Mouse (Mus musculus): ENCODE results near the gene Dkk2. TPM values are rescaled to one million over a fixed set of nuclear protein-coding genes. Genes with fewer than 3 reads are reported as not detected.

Gene Dkk2
- polyA plus RNA-seq, 1 experiment: 1.1 TPM

DNA sequence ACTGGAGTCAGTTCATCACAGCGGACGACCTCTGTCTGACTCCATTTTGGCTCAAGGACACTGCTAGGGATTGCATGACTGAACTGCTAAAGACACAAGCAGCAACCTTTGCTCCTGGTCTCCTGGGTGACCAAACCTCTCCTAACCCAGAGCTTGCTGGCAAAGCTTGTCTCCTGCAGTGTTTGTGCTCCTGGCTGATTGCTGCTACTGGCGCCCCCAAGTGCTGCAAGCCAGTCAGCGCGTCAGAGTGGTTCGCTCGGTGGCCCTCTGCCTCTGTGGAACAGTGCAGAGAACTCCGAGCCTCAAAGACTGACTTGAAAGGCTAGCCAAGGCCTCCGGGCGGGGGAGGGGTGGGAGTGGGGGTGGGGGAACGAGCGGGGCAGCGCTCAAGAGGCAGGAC, 1.1 kb upstream of the Dkk2 start:
- Histone ChIP-seq H3K4me1 (ENCODE audit: control insufficient read depth, insufficient read depth, low read length) (peaks cover 6% of the 10 kb centered on the region), H3K4me3 (replicated peaks; ENCODE audit: extremely low read depth, low read depth, low read length) (no peak overlapping the region)
- DNase-seq: peak; percentile 19
- WGBS: 8% methylated on average over 13 of the region's 13 CpGs
- peak; percentile 21; the same call in 1 of the 2 replicates for TF ChIP-seq CTCF (IDR thresholded peaks at IDR 0.05; ENCODE audit: insufficient read depth, low read length)
- no peak for TF ChIP-seq POLR2A (IDR thresholded peaks at IDR 0.05; ENCODE audit: borderline replicate concordance, extremely low read depth, low read depth, low read length)

- DNase-seq: no peak
- TF ChIP-seq POLR2A (IDR thresholded peaks at IDR 0.05; ENCODE audit: borderline replicate concordance, extremely low read depth, low read depth, low read length) (no peak), CTCF (IDR thresholded peaks at IDR 0.05; ENCODE audit: insufficient read depth, low read length) (no peak)
- WGBS: 4% methylated on average over 8 of the region's 8 CpGs
- Histone ChIP-seq H3K4me1 (ENCODE audit: control insufficient read depth, insufficient read depth, low read length) (peaks cover 6% of the 10 kb centered on the region), H3K4me3 (replicated peaks; ENCODE audit: extremely low read depth, low read depth, low read length) (no peak overlapping the region)
Observed at GRCm38 (mm10) chr3:132084680-132085079, 412 bp upstream of the Dkk2 start.

GRCm38 (mm10) chr3:132085823-132086350, 795 bp downstream of the Dkk2 start:
- no peak for TF ChIP-seq CTCF (IDR thresholded peaks at IDR 0.05; ENCODE audit: insufficient read depth, low read length)
- TF ChIP-seq POLR2A (IDR thresholded peaks at IDR 0.05; ENCODE audit: borderline replicate concordance, extremely low read depth, low read depth, low read length): no peak
- Histone ChIP-seq H3K4me1 (ENCODE audit: control insufficient read depth, insufficient read depth, low read length) (peaks cover 6% of the 10 kb centered on the region), H3K4me3 (replicated peaks; ENCODE audit: extremely low read depth, low read depth, low read length) (no peak overlapping the region)
- 2% methylated on average over 23 of the region's 23 CpGs for WGBS
- no peak for DNase-seq

DNA sequence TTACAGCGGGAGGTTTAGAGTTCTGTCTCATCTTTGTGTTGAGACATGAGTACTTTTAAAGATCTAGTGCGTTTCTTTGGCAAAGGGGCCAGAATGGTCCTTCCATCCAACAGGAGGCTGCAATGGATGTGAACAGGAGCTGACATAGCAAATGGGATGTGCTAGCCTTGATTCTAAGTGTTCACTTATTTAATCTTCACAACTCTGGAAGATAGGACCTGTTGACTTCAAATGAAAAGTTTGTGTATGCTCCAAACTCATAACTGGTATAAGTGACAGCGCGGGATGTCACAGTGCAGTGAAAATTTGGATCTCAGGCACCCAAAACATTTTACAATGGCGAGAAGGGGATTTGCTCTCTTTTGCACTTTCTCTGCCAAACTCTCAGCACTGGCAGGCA, 1.4 kb downstream of the Dkk2 start:
- H3K4me3 ChIP-seq (replicated peaks; ENCODE audit: extremely low read depth, low read depth, low read length): no peak overlapping the region
- DNase-seq: no peak
- peaks cover 6% of the 10 kb centered on the region for H3K4me1 ChIP-seq (ENCODE audit: control insufficient read depth, insufficient read depth, low read length)
- 24% methylated on average over 5 of the region's 5 CpGs for WGBS
- no peak for TF ChIP-seq POLR2A (IDR thresholded peaks at IDR 0.05; ENCODE audit: borderline replicate concordance, extremely low read depth, low read depth, low read length)
- no peak for TF ChIP-seq CTCF (IDR thresholded peaks at IDR 0.05; ENCODE audit: insufficient read depth, low read length)

- H3K4me1 ChIP-seq (ENCODE audit: control insufficient read depth, insufficient read depth, low read length): peaks cover 6% of the 10 kb centered on the region
- WGBS: 1% methylated on average over 21 of the region's 21 CpGs
- TF ChIP-seq CTCF (IDR thresholded peaks at IDR 0.05; ENCODE audit: insufficient read depth, low read length) (no peak), POLR2A (IDR thresholded peaks at IDR 0.05; ENCODE audit: borderline replicate concordance, extremely low read depth, low read depth, low read length) (no peak)
- no peak overlapping the region for H3K4me3 ChIP-seq (replicated peaks; ENCODE audit: extremely low read depth, low read depth, low read length)
- DNase-seq: no peak
Observed at GRCm38 (mm10) chr3:132087011-132087486, 2.0 kb downstream of the Dkk2 start.

DNA sequence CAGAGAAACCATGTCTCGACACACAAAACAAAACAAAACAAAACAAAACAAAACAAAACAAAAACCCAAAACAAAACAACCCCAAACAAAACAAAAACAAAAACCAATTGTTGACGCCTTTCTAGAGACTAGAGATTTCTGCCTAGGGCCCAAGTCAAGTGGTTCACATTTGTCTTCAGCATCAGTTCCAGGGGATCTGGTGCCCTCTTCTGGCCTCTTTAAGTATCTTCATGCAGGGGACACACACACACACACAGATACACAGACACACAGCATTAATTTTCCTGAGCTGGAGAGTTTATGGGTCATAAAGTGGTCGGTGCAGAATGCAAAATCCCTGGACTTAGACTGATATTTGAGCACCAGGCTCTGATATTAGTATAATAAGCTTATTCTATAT, 7.9 kb downstream of the Dkk2 start:
- WGBS: 95% methylated on average over 3 of the region's 3 CpGs
- H3K4me1 ChIP-seq (ENCODE audit: control insufficient read depth, insufficient read depth, low read length): no peaks in the 10 kb centered on the region
- TF ChIP-seq CTCF (IDR thresholded peaks at IDR 0.05; ENCODE audit: insufficient read depth, low read length): no peak
- TF ChIP-seq POLR2A (IDR thresholded peaks at IDR 0.05; ENCODE audit: borderline replicate concordance, extremely low read depth, low read depth, low read length): no peak
- no peak for DNase-seq
- H3K4me3 ChIP-seq (replicated peaks; ENCODE audit: extremely low read depth, low read depth, low read length): no peak overlapping the region

DNA sequence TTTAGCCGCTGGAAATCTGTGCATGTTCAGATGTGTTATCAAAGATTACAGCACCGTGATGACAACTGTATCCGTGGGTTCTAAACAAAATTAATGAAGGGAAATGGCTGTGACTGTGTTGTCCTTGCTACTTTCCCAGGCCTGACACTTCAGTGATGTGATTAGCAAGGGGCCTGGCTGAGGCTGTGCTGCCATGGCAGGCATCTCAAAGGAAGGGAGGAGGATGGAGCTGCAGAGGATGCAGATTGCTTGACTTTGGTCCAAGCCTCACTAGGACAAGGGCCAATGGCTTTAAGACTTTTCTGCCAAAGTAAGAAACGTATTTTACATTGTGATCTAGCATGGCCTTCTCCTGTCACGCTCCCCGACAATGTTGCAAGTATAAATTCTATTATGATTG, 11.2 kb downstream of the Dkk2 start:
- TF ChIP-seq CTCF (IDR thresholded peaks at IDR 0.05; ENCODE audit: insufficient read depth, low read length) (no peak), POLR2A (IDR thresholded peaks at IDR 0.05; ENCODE audit: borderline replicate concordance, extremely low read depth, low read depth, low read length) (no peak)
- DNase-seq: no peak
- 42% methylated on average over 6 of the region's 6 CpGs for WGBS

DNA sequence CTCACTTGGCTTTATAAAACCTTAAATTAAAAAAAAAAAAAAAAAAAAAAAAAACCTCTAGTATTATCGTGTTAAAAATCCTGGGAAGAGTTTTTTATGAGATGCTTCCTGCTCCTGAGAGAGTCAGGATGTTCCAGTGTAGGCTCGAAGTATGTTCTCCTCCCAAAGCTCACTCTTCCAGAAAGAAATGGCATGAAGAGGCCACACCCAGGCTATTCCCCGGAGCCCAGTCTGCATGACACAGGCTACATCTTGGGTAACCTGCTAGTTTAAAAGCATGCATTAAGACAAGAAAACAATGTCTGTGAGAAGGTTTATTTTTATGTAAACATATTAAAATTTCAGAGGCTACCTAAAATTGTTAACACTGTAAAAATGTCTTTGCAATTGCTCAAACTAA, 15.7 kb downstream of the Dkk2 start:
- WGBS: 43% methylated on average over 3 of the region's 3 CpGs
- no peak for DNase-seq
- TF ChIP-seq POLR2A (IDR thresholded peaks at IDR 0.05; ENCODE audit: borderline replicate concordance, extremely low read depth, low read depth, low read length): no peak
- no peak for TF ChIP-seq CTCF (IDR thresholded peaks at IDR 0.05; ENCODE audit: insufficient read depth, low read length)
- Histone ChIP-seq H3K4me1 (ENCODE audit: control insufficient read depth, insufficient read depth, low read length) (peaks cover 9% of the 10 kb centered on the region), H3K4me3 (replicated peaks; ENCODE audit: extremely low read depth, low read depth, low read length) (no peak overlapping the region)

More for the DNA sequence above, 11.2 kb downstream of the Dkk2 start:
- H3K4me3 ChIP-seq (replicated peaks; ENCODE audit: extremely low read depth, low read depth, low read length): no peak overlapping the region
- no peaks in the 10 kb centered on the region for H3K4me1 ChIP-seq (ENCODE audit: control insufficient read depth, insufficient read depth, low read length)

- TF ChIP-seq CTCF (IDR thresholded peaks at IDR 0.05; ENCODE audit: insufficient read depth, low read length): no peak
- no peak for TF ChIP-seq POLR2A (IDR thresholded peaks at IDR 0.05; ENCODE audit: borderline replicate concordance, extremely low read depth, low read depth, low read length)
- 16% methylated on average over 9 of the region's 9 CpGs for WGBS
- Histone ChIP-seq H3K4me3 (replicated peaks; ENCODE audit: extremely low read depth, low read depth, low read length) (no peak overlapping the region), H3K4me1 (ENCODE audit: control insufficient read depth, insufficient read depth, low read length) (peaks cover 9% of the 10 kb centered on the region)
- no peak for DNase-seq
Observed at GRCm38 (mm10) chr3:132103020-132103419, 17.9 kb downstream of the Dkk2 start.

DNA sequence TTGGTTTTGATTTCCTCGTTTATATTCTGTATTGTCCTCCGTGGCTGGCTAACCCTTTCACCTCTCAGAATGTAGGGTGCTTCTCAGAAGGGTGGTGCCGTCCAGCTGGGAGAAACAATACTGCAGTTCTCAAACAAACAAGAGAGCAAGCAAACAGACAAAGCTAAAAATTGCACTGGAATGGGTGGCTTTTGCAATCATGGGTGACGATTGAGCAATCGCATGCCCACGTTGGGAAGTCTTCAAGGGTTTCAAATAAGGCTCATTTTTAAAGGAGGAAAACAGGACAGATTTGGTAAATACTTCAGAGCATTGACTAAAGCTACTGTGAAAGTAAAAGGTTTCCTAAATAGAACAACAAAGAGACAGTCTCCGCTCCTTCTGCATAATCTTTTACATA, 18.4 kb downstream of the Dkk2 start:
- peak overlapping the region; percentile 22 for H3K4me3 ChIP-seq (replicated peaks; ENCODE audit: extremely low read depth, low read depth, low read length)
- 24% methylated on average over 7 of the region's 7 CpGs for WGBS
- peaks cover 9% of the 10 kb centered on the region for H3K4me1 ChIP-seq (ENCODE audit: control insufficient read depth, insufficient read depth, low read length)
- peak; percentile 34 for DNase-seq
- no peak for TF ChIP-seq POLR2A (IDR thresholded peaks at IDR 0.05; ENCODE audit: borderline replicate concordance, extremely low read depth, low read depth, low read length)
- TF ChIP-seq CTCF (IDR thresholded peaks at IDR 0.05; ENCODE audit: insufficient read depth, low read length): no peak
